Mouse (Mus musculus) stomach, postnatal 0 days (tissue): ENCODE results near the gene Ifitm10.

Experiments used
- CTCF ChIP-seq: IDR thresholded peaks from 2 replicates; pipeline ENCODE4 v1.5.1; 2016; ENCODE audit warnings: antibody characterized with exemption, low read depth, mild to moderate bottlenecking, moderate library complexity
- EP300 ChIP-seq: optimal IDR thresholded peaks from 2 replicates; pipeline ENCODE3; 2016; ENCODE audit warnings: antibody characterized with exemption

DNA sequence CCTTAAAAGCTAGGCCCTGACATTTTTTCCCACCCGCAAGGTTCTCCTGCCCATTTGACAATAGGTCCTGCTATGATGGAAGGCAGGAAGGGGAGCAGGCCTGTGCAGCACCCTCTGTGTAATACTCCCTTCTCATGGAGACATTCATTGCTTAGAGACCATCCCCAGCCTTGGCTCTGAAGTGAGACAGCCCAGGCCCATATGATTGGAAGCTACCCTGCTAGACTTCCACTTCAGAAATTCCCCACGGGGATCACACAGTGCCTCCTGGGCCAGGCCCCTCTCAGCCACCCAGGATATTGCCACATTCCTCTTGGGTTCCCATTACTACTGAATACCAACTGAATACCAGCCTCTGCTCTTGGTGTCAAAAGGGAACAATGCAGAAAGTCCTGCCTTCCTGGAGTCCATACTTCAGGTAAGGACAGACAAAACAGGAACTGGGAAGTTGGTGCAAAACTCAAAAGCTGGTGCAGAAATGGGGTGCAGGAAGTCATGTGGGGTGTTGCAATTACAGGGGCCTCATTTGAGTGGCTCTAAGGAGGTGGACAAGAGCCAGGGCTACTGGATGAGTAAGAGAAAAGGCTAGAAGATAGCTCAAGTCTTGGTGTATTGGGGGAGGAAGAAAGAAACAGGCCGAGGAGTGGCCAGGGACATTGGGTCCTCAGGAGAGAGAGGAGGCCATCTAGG, 16.6 kb upstream of the Ifitm10 start:
- no peak for TF ChIP-seq EP300
- no peak for TF ChIP-seq CTCF
